Mouse (Mus musculus) cerebellum, adult 2 months (tissue): Measurements from ENCODE around the gene Caprin1.

Experiments used
- CTCF ChIP-seq: fragments of 200-500 bp; IDR thresholded peaks from 2 replicates; pipeline ENCODE4 v1.5.1; 2011; ENCODE audit warnings: low read depth, mild to moderate bottlenecking, control low read depth, low read length, moderate library complexity, borderline replicate concordance; ENCODE audit not compliant: insufficient read depth
- POLR2A ChIP-seq: fragments of 200-500 bp; IDR thresholded peaks from 2 replicates; pipeline ENCODE4 v1.6.1; 2011; ENCODE audit warnings: low read length, control low read depth, borderline replicate concordance; ENCODE audit not compliant: insufficient read depth

DNA sequence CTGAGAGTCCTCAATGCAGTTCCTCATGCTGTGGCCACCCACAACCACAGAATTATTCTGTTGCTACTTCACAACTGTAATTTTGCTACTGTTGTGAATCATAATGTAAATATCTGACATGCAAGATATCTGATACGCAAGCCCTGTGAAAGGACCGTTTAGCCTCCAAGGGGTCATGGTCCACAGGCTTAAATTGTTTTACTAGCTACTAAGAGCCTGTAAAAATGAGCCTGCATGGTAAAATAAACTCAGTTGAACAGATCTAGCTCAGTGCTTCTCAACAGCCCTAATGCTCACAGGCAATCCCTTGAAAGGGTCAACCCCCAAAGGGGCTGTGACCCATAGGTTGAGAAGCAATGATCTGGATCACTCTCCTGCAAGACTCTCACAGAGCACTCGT lies 48.4 kb downstream of the Caprin1 start:
- no peak for TF ChIP-seq CTCF
- TF ChIP-seq POLR2A, result no peak
